Mouse (Mus musculus) brain, adult 10 weeks (tissue): ENCODE results near the gene Dok3. TPM values are rescaled to one million over a fixed set of nuclear protein-coding genes. Genes with fewer than 3 reads are reported as not detected.

Experiments
- polyA plus RNA-seq: library from polyadenylated mRNA; stranded (reverse); fragments of 350-450 nt; fragmentation: Illumina TruSeq; extraction: RNeasy Lipid Tissue Mini Kit (QIAGEN cat#74804); gene quantifications from one replicate; pipeline ENCODE4 v1.2.3, GENCODE M21; 2015; ENCODE audit warnings: low read depth, low replicate concordance

Gene Dok3
- polyA plus RNA-seq, result 8.0 TPM

GRCm38 (mm10) chr13:55529198-55529915 is at the start of gene Dok3:
Gene Dok3, minus strand, starts transcription at chr13:55529296.

GRCm38 (mm10) chr13:55573432-55573831 is 44.3 kb upstream of the Dok3 start, which contains the start of gene Tmed9:
Gene Tmed9, plus strand, starts transcription at chr13:55573732.

GRCm38 (mm10) chr13:55571027-55571751 is 42.1 kb upstream of the Dok3 start, which contains the start of gene Fam193b:
Gene Fam193b, minus strand, starts transcription at chr13:55571120.

GRCm38 (mm10) chr13:55536194-55537175 is 7.4 kb upstream of the Dok3 start, which contains the start of gene Ddx41:
Gene Ddx41, minus strand, starts transcription at chr13:55536658.

GRCm38 (mm10) chr13:55513111-55513748 is 15.9 kb downstream of the Dok3 start, which contains the start of gene Pdlim7:
Gene Pdlim7, minus strand, starts transcription at chr13:55513676.

GRCm38 (mm10) chr13:55487578-55488498 is 41.3 kb downstream of the Dok3 start, which contains the start of gene Dbn1:
Gene Dbn1, minus strand, starts transcription at chr13:55488111.

Other genes starting within 250 kb of the Dok3 start
- gene Prelid1, start 208.8 kb downstream of the Dok3 start, polyA plus RNA-seq, result 144 TPM
- gene Rab24, start 207.3 kb downstream of the Dok3 start, polyA plus RNA-seq, result 98.9 TPM
- gene Mxd3, start 199.5 kb downstream of the Dok3 start, polyA plus RNA-seq, result 1.7 TPM
- gene Lman2, start 166.5 kb downstream of the Dok3 start, polyA plus RNA-seq, result 46.0 TPM
- 52.5 TPM for gene Rgs14, start 159.6 kb downstream of the Dok3 start, polyA plus RNA-seq
- not detected for gene Slc34a1, start 131.1 kb downstream of the Dok3 start, polyA plus RNA-seq
- gene Pfn3, start 114.1 kb downstream of the Dok3 start, polyA plus RNA-seq, result not detected
- gene F12, start 102.5 kb downstream of the Dok3 start, polyA plus RNA-seq, result 0.95 TPM
- 56.1 TPM for gene Grk6, start 84.2 kb downstream of the Dok3 start, polyA plus RNA-seq
- 30.0 TPM for gene Prr7, start 65.0 kb downstream of the Dok3 start, polyA plus RNA-seq
- 189 TPM for gene Dbn1, start 41.2 kb downstream of the Dok3 start, polyA plus RNA-seq
- gene Pdlim7, start 15.6 kb downstream of the Dok3 start, polyA plus RNA-seq, result 92.5 TPM
- gene Ddx41, start 7.4 kb upstream of the Dok3 start, polyA plus RNA-seq, result 43.8 TPM
- gene Fam193b, start 41.8 kb upstream of the Dok3 start, polyA plus RNA-seq, result 79.9 TPM
- gene Tmed9, start 44.4 kb upstream of the Dok3 start, polyA plus RNA-seq, result 143 TPM
- gene B4galt7, start 70.6 kb upstream of the Dok3 start, polyA plus RNA-seq, result 31.1 TPM
- gene Caml, start 93.7 kb upstream of the Dok3 start, polyA plus RNA-seq, result 65.9 TPM
- 36.4 TPM for gene Ddx46, start 105.7 kb upstream of the Dok3 start, polyA plus RNA-seq
- 88.0 TPM for gene B230219D22Rik, start 163.8 kb upstream of the Dok3 start, polyA plus RNA-seq
- gene Txndc15, start 185.4 kb upstream of the Dok3 start, polyA plus RNA-seq, result 102 TPM
- gene Pcbd2, start 198.1 kb upstream of the Dok3 start, polyA plus RNA-seq, result 23.8 TPM